Mouse (Mus musculus) hindbrain, embryonic 16.5 days (tissue): ENCODE measurements around the gene Pkp1. TPM values are rescaled to one million over a fixed set of nuclear protein-coding genes. Genes with fewer than 3 reads are reported as not detected.

Experiments
- ATAC-seq: fragments of 200-750 bp; cut with Nextera tagmentation; 2 replicates; pipeline ENCODE4 v1.8.0; 2017; ENCODE audit warnings: moderate TSS enrichment, moderate library complexity
- H3K27ac ChIP-seq: fragments of 300-500 bp; sonication (generic); 2 replicates; pipeline ENCODE4 v1.5.1; 2014; ENCODE audit warnings: low read depth, mild to moderate bottlenecking, control low read depth, low read length, moderate library complexity
- H3K27me3 ChIP-seq: fragments of 300-500 bp; sonication (generic); replicated peaks from 2 replicates; pipeline ENCODE4 v1.6.1; 2014; ENCODE audit warnings: low read length; ENCODE audit not compliant: control insufficient read depth, insufficient read depth
- H3K36me3 ChIP-seq: fragments of 300-500 bp; sonication (generic); 2 replicates; pipeline ENCODE4 v1.6.1; 2014; ENCODE audit warnings: mild to moderate bottlenecking, low read length, moderate library complexity, mixed read lengths; ENCODE audit not compliant: control insufficient read depth, insufficient read depth
- H3K4me1 ChIP-seq: fragments of 300-500 bp; sonication (generic); 2 replicates; pipeline ENCODE4 v1.6.1; 2014; ENCODE audit warnings: low read depth, low read length; ENCODE audit not compliant: control insufficient read depth, insufficient read depth
- H3K4me2 ChIP-seq: fragments of 300-500 bp; sonication (generic); 2 replicates; pipeline ENCODE4 v1.6.1; 2014; ENCODE audit warnings: mild to moderate bottlenecking, low read length, control low read depth, moderate library complexity
- H3K4me3 ChIP-seq: fragments of 300-500 bp; sonication (generic); 2 replicates; pipeline ENCODE4 v1.5.1; 2014; ENCODE audit warnings: mild to moderate bottlenecking, low read length, control low read depth, moderate library complexity
- H3K9ac ChIP-seq: fragments of 300-500 bp; sonication (generic); 2 replicates; pipeline ENCODE4 v1.6.1; 2014; ENCODE audit warnings: low read depth, mild to moderate bottlenecking, control low read depth, low read length, moderate library complexity
- H3K9me3 ChIP-seq: fragments of 300-500 bp; sonication (generic); 2 replicates; pipeline ENCODE4 v1.6.1; 2014; ENCODE audit warnings: mild to moderate bottlenecking, low read length, moderate library complexity; ENCODE audit not compliant: control insufficient read depth
- WGBS: fragments of 180-500 bp; shearing (Covaris S2); extraction: QIAGEN DNeasy Blood & Tissue Kit; methylation state at CpG from one replicate; pipeline ENCODE4 v1.1.7; 2014; 5-methylcytosine and 5-hydroxymethylcytosine counted together
- polyA plus RNA-seq: library from polyadenylated mRNA; unstranded; fragments of >200 nt; fragmentation: Nextera tagmentation; extraction: Ambion mirVana; gene quantifications from 2 replicates; pipeline ENCODE4 v1.2.1, GENCODE M21; 2015

Gene Pkp1
- polyA plus RNA-seq, 1 experiment from 2014 or later: 0.14 TPM

DNA sequence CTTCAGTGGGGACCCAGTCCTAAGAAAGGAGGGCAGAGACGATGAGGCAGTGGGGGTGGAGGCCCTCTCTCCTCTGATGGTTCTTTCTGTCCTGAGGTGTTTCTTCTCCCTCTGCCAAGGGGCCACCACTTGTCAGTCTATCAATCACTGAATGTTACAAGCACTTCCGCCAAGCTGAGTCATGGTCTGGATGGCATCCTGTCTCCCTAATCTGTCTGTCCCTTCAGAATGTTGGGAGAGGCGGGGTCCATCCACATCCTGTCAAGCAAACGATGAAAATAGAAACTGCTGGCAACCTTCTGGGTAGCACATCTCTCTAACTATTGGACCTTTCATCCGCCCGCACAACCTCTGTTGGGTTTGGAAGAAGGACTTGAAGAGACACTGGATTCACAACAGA, 74.5 kb downstream of the Pkp1 start:
- ATAC-seq: no peak
- Histone ChIP-seq H3K27ac (no peak overlapping the region), H3K27me3 (no peaks in the 10 kb centered on the region), H3K4me3 (no peak overlapping the region), H3K4me1 (0 out of 2 replicates have a peak, but pooled peaks cover 3% of the 10 kb centered on the region), H3K4me2 (no peak overlapping the region), H3K9me3 (no peaks in the 10 kb centered on the region), H3K9ac (no peak overlapping the region), H3K36me3 (no peaks in the 10 kb centered on the region)
- WGBS: 82% methylated on average over 6 of the region's 6 CpGs

DNA sequence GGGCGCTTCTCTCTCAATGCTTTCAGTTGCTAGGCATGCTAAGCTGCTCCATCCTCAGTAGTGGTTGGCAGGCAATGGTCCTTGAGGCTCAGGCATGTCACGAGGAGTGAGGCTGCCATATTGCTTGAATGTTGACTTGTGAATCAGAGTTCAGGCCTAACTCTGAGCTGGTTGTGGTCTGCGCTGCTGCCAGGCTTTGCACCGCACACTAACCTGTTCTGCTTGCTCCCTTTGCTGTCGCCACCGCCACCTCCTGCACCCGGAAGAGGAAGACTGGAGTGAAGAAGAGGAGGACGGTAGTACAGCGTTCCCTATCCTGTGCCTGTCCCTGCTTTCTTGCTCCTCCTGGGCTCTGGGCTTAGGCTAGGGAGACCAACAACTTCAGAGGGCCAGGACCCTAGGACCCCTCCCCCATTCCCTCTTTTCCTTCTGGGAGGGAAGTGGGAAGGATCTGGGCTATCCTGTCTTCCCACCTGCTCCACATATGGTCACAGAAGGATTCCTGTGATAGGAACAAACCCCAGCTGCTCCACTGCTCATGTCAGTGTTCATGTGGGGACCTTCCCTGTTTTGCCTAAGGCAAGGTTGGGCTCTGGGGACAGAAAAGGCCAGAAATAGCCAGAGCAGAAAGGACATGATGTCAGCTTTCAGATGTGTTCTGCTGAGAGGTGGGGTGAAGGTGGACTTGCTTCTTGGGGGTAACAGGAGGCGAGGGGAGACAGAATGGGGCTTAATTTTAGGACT, 75.3 kb downstream of the Pkp1 start:
- Histone ChIP-seq H3K9me3 (no peaks in the 10 kb centered on the region), H3K4me3 (no peak overlapping the region), H3K4me1 (0 out of 2 replicates have a peak, but pooled peaks cover 3% of the 10 kb centered on the region), H3K36me3 (no peaks in the 10 kb centered on the region), H3K4me2 (no peak overlapping the region), H3K27me3 (no peaks in the 10 kb centered on the region), H3K9ac (no peak overlapping the region), H3K27ac (no peak overlapping the region)
- 93% methylated on average over 10 of the region's 10 CpGs for WGBS
- ATAC-seq: no peak

DNA sequence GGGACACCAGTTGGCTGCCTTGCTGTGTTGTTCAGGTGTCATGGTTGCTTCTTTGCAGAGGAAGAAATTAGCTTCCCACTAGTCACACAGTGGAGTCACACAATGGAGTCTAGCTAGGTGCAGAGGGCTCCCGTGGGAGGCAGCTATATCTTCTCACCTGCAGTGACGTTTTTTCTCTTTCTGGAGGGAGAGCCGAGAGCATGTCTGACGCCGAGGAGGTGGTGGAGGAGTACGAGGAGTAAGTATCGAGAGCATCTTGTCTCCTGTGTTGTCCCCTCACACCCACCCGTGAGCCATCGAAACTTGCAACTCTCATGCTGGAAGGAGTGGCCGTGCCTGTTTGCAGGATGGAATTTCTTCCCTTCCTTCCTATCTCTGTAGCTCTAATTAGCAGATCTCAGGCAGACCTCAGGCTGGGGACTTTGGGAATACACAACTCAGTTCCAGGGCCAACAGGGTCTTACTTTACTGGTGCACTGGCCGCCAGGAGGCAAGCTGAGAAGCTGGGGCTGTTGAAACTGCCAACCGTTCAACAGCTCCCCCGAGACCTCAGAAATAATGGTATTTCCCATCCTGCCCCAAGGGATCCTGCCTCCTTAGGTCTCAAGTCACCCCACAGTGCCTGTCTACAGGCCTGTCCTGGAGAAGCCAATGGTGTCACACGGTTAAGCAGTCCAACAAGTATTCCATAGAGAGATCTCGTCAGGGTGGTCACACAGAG, 78.2 kb downstream of the Pkp1 start:
- Histone ChIP-seq H3K9ac (no peak overlapping the region), H3K36me3 (no peaks in the 10 kb centered on the region), H3K27ac (no peak overlapping the region), H3K4me2 (no peak overlapping the region), H3K4me1 (0 out of 2 replicates have a peak, but pooled peaks cover 3% of the 10 kb centered on the region), H3K27me3 (no peaks in the 10 kb centered on the region), H3K9me3 (no peaks in the 10 kb centered on the region), H3K4me3 (no peak overlapping the region)
- no peak for ATAC-seq
- 77% methylated on average over 15 of the region's 15 CpGs for WGBS

DNA sequence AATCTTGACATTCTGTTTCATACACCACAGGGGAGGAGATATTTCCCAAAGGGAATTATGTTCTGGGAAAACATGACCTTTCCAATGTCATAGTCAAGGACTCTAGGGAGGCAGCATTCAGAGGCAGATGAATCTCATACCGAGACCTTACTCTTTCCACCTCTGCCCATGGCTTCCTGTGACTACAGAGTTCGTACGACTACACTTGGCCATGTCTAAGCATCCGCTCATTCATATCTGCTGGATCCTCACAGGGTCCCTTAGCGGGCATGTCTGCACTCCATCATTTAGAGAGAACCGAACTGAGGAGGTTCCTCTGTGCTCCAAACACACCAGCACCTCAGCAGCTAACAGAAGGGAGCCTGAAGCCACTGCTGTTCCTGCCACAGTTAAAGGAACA, 79.9 kb downstream of the Pkp1 start:
- no peaks in the 10 kb centered on the region for H3K27me3 ChIP-seq
- H3K4me2 ChIP-seq: no peak overlapping the region
- H3K9me3 ChIP-seq: no peaks in the 10 kb centered on the region
- no peak overlapping the region for H3K4me3 ChIP-seq
- no peak overlapping the region for H3K27ac ChIP-seq
- H3K4me1 ChIP-seq: 0 out of 2 replicates have a peak, but pooled peaks cover 3% of the 10 kb centered on the region
- no peak for ATAC-seq
- H3K9ac ChIP-seq: no peak overlapping the region
- no peaks in the 10 kb centered on the region for H3K36me3 ChIP-seq
- 90% methylated on average over 6 of the region's 6 CpGs for WGBS

DNA sequence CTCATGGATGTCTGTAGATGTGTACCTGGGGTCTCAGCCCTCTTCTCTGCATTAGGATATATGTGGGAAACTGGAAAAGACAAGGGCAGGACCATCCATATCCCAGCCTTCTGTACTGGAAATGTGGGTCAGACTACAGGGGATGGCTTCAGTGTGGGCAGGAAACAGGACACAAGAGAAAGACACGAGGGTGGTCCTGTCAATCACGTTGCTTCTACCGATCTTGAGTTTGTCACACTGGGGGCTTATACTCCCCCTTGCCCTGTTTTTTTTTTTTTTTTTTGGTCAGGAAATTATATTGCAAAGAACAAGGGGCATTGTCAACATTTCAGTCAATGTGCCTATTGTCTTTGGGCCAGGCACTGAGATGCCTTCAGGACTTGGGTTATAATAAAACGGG, 80.4 kb downstream of the Pkp1 start:
- Histone ChIP-seq H3K27me3 (no peaks in the 10 kb centered on the region), H3K4me2 (no peak overlapping the region), H3K9ac (no peak overlapping the region), H3K4me1 (0 out of 2 replicates have a peak, but pooled peaks cover 3% of the 10 kb centered on the region), H3K27ac (no peak overlapping the region), H3K9me3 (no peaks in the 10 kb centered on the region), H3K36me3 (no peaks in the 10 kb centered on the region), H3K4me3 (no peak overlapping the region)
- WGBS: 60% methylated on average over 4 of the region's 4 CpGs
- no peak for ATAC-seq

DNA sequence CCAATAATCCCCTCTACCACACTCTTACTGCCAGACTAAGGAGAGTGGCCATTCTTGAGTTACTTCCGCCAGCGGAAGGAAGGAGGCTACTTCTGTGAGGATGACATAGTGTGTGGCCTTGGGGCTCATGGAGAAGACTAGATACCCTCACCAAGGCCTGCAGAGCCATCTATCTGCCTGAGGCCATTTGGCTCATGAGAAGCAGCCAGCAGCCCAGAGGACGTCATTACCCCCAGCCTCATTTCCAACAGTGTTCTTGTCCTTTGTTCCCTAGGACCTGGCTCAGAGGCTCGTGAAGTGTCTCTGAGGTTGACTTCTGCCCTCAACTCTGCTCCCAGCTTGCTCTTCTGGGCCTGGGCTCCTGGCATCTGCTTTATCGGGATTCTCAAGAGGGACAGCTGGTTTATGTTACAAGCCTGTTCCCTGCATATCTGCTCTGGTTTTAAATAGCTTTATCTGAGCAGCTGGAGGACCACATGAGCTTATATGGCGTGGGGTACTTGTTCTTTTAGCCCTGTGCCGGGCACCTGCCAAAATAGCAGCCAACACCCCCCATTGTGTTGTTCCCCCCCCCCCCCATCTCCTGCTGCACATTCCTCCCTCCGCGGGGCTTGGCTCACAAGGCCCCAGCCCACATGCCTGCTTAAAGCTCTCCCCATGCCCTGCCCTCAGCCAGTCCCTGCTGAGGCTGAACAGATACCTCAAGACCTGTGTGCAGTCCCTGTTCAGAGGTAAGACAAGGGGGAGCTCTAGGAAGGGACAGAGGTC, 83.1 kb downstream of the Pkp1 start, which contains the start of gene Tnnt2:
Gene Tnnt2, plus strand, starts transcription at position 639 of the 768 bp plus-strand sequence.
- 0 out of 2 replicates have a peak, but pooled peaks cover 3% of the 10 kb centered on the region for H3K4me1 ChIP-seq
- 55% methylated on average over 9 of the region's 9 CpGs for WGBS
- no peak within 1 kb of the TSS for H3K4me3 ChIP-seq
- H3K27me3 ChIP-seq: no peaks in the 10 kb centered on the region
- no peak within 1 kb of the TSS for H3K4me2 ChIP-seq
- H3K36me3 ChIP-seq: no peaks in the 10 kb centered on the region
- ATAC-seq: no peak
- H3K9me3 ChIP-seq: no peaks in the 10 kb centered on the region
- no peak within 1 kb of the TSS for H3K27ac ChIP-seq
- H3K9ac ChIP-seq: no peak within 1 kb of the TSS

DNA sequence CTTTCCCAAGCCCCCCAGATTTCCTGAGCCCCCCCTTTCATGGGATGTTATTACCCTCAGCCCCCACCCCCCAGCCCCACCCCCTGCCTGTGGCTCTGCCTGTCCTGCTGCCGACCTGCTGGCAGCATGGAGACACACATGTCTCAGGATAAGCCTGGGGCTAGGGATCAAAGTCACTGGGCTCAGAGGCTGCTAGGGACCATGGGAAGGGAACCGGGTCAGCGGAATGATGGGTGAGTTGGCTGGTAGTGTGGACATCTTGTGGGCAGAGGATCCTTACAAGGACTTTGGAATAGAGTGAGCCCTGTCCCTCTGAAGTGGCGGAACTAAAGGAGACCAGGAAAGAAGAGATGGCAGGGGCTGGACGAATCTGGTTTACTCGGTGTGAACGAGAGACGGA, 84.0 kb downstream of the Pkp1 start:
- H3K27me3 ChIP-seq: no peaks in the 10 kb centered on the region
- ATAC-seq: no peak
- no peak overlapping the region for H3K9ac ChIP-seq
- H3K4me1 ChIP-seq: no peaks in the 10 kb centered on the region
- H3K4me2 ChIP-seq: no peak overlapping the region
- no peaks in the 10 kb centered on the region for H3K36me3 ChIP-seq
- H3K4me3 ChIP-seq: no peak overlapping the region
- 81% methylated on average over 8 of the region's 8 CpGs for WGBS
- no peak overlapping the region for H3K27ac ChIP-seq
- no peaks in the 10 kb centered on the region for H3K9me3 ChIP-seq

DNA sequence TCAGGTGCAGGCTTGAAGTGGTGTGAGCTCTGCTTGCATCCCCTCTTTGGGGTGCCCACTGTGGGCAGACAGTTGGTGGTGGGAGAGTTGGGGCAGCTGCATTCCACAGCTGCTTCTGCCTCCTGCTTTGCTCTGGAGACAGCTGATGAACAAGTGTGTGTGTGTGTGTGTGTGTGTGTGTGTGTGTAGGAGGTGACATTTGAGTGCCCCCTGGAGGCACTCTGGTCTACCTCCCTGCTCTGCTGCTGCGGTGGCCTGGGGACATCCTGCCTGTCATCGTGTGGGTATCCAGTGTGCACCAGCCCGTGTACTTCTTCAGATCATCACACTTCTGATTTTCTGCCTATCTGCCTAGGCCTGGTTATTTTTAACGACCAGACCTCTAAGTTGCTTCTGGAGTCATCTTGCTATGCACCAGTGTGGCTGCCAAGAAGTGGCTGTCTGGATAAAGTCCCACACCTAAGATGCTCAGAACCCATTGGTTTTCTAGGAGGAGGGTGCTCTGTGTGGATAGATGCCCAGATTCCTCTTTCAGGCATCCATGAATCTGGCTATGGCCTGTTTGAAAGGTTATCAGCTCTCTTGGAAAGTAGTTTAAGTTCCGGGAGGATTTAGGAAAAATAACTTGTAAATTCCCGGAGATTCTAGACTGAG, 84.7 kb downstream of the Pkp1 start:
- Histone ChIP-seq H3K4me2 (no peak overlapping the region), H3K9me3 (no peaks in the 10 kb centered on the region), H3K36me3 (no peaks in the 10 kb centered on the region), H3K27ac (no peak overlapping the region), H3K4me1 (no peaks in the 10 kb centered on the region), H3K27me3 (no peaks in the 10 kb centered on the region), H3K4me3 (no peak overlapping the region), H3K9ac (no peak overlapping the region)
- no peak for ATAC-seq
- 65% methylated on average over 6 of the region's 6 CpGs for WGBS
